Mouse (Mus musculus) adrenal gland, adult 18-20 months (tissue): ENCODE measurements around the gene Sds. TPM values are rescaled to one million over a fixed set of nuclear protein-coding genes. Genes with fewer than 3 reads are reported as not detected.
A peak's percentile ranks its signal among the peaks of the same experiment; 100 is the strongest.

Source experiments
- DNase-seq, 2 experiments: peaks; one replicate each; pipeline ENCODE4 v3.0.0; 2021 to 2022; ENCODE audit warnings: low spot score in 2 of 2
- total RNA-seq, 2 experiments: library from RNA; stranded (reverse); gene quantifications; 1 replicate in 1 of 2; 2 replicates in 1 of 2; pipeline ENCODE4 v1.2.3; 2021

The Sds gene
- total RNA-seq, 2 experiments from 2014 or later: not detected

DNA sequence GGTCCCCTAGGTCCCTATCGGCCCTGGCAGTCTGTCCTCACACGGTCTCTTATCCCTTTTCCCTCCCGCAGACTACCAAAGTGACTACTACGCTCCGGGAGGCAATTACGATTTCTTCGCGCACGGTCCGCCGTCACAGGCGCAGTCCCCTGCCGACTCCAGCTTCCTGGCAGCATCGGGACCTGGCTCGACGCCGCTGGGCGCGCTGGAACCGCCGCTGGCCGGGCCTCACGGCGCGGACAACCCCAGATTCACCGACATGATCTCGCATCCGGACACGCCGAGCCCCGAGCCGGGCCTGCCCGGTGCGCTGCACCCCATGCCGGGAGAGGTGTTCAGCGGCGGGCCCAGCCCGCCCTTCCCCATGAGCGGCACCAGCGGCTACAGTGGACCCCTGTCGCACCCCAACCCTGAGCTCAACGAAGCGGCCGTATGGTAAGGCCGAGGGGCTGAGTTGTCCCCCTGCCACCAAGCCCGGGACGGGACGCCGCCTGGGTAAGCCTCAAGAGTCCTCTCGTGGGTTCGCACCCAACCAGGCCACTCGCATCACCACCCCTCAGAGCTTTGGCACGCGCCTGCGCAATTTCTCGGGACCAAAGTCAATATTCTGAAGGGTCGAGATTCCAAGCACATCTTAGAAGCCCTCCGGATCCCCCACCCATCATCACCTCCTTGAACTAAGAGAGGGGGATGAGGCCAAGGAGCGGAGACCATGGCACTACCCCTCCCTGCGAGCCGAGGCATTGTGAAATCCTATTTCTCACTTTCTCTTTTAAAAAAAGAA is 36.2 kb upstream of the Sds start:
- no peak for DNase-seq

DNA sequence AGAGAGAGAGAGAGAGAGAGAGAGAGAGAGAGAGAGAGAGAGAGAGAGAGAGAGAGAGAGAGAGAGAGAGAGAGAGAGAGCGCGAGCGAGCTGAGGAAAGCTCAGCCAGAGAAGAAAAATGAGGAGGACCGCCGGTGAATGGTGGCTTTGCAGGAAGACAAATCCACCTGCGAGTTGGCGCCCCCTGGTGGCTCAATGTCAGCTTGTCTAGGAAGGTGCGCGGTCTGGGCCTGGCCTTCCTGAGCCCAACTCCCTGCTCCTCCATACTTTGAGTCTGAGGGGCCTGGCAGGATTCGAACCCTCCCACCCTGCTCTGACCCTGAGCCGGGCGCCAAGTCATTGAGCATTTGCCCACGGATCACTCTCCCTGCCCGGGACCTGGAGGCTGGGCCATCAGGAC is 35.6 kb upstream of the Sds start:
- DNase-seq: peak; percentile 91 to 92

DNA sequence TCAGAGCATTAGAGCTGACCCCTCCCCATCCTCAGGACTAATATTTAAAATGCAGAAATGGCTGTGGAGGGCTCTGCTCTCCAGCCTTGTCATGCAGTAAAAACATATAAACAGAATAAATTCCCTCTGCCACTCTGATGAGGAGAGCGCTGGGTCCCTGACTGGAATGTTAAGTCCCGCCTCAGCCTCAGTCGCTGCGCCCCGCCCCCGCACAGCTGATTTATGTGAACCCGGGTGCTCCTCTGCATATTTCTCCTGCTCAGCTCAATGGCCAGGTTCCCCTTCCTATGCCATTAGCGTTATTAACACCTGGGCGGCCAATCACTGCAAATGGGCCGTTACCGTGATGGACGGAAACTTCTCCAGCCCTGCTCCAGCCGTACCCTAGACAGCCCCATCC is 29.0 kb upstream of the Sds start:
- DNase-seq: no peak

DNA sequence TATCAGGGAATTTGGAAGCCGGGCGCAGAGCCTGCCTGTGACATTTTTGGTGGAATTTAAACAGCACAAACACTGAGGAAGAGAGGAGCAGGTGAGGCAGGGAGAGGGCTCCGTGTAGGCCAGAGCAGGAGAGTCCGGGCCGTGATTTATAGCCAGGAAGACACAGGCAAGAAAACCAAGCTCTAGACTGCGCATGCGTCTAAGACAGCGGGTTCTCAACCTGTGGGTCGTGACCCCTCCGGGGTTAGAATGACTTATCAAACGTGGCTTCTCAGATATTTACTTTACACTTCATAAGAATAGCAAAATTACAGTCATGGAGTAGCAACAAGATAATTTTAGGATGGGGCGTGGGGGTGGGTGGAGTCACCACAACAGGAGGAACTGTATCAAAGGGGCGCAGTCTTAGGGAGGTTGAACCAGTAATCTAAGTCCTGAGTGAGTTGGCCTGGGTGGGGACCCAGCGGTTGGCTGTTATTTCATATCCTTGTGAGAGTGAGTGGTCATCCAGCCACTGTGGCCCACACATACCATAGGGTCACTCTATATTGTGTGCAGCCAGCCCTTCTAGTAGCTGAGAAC is 21.5 kb upstream of the Sds start:
- no peak for DNase-seq

DNA sequence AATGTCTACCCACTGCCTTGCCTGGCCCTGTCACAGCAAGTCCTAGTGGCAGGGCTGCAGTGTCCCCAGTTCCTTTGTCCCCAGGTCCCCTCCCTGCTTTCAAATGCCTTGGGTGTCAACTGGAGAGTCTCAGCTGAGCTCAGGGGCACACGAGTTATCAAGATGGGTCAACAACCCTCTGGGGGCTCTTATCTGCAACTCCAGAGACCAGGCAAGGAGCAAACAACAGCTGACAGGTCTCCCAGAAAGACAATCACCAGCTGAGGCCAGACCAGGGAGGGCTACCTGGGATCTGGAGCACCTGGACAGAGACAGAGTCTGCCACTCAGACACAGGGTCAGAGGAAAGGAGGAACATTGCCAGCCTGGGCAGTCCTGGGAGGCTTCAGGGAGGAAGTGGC is 20.1 kb upstream of the Sds start:
- no peak for DNase-seq

DNA sequence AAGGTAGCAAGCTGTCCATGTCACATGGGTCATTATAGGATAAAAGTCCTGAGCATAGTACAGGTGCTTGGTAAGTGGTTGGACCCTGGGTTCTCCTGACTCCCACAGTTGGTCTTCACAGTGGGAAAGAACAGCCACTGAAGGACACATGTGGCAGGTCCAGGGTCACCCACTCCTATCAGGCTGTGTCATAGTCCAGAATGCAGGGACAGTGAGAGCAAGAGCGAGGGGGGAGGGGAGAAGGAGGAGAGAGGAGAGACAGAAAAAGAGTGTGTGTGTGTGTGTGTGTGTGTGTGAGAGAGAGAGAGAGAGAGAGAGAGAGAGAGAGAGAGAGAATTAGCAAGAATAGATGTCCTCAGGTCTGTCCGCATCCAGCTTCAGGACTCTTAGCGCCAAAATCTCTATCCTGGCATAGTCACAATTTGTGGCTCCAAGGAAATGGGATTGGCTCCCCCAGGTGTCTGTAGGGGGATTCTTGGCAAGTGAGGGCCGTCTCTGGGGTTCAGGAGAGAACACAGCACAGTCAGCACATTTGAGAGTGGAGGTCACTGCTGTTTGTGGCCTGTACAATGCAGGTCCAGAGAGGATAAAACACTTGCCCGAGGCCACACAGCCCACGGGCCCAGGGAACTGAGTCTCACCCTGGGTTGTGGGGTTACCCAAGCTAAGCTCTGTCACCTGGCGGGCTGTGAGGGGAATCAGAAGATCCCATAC is 19.3 kb upstream of the Sds start:
- no peak for DNase-seq

DNA sequence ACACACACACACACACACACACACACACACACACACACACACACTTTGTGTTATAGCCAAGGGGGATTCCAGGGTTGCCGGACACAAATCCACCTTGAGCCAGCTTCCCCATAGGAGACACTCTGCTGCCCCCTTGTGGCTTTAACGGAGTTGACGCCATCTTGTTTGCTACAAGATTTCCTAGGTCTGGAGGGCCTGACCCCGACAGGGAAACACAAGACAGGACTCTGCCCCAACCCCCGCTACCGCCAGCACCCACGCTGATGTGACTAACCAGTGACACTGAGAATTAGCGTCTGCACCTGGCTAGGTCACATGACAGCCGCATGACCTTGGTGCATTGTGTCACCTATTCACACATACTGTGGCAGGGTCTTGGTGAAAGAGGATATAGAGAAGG is 18.7 kb upstream of the Sds start:
- peak; percentile 49 to 57 for DNase-seq

DNA sequence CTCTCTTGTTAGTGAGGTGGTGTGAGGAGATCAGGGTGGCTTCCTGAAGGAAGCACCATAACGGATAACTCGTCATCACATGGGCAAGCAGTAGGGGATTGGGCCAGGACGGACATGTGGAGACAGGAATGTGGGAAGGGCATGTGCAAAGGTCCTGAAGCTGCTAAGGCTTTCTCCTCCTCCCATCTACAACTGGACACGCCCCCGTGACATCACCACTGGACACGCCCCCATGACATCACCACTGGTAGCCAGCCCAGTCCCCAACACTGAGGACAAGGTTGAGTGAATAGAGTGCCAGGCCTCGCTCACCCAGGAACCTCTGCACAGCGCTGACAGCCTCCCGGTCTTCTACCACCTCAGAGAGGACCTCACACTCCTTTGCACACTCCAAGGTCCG is 17.2 kb upstream of the Sds start:
- DNase-seq: no peak

DNA sequence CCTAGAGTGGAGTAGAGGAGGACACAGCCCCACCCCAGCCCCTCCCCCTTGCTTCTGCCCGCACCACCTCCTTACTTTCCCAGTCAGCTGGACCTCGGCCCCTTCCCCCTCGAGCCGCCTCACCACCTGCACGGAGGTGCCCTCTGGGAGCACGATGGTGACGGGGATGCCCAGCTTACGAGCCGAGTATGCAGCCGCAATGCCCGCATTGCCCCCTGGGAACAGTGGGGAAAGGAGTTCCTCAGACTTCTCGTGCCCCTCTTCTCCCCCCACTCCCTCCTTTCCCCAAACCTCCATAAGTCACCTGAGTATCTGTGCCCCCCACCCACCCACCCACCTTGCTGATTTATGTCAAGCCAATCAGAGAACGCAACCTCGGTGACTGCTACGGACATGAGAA is 14.4 kb upstream of the Sds start:
- DNase-seq: no peak

DNA sequence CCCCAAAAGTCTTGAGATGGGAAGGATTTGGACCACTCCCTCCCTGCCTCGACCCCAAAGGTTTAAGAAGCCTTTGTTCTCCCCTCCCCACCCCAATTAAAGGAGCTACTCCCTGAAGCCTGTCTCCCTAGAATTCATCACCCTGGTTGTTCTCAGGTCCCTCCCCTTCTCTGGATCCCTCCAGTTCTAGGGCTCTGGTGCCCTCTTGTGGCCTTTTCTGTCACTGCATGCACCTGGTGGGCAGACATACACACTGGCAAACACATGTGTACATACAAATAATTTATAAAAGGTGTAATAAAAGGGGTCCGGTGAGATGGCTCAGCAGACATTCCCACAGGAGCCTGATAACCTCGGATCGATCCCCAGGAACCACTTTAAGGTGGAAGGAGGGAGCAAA is 12.0 kb upstream of the Sds start:
- DNase-seq: no peak

DNA sequence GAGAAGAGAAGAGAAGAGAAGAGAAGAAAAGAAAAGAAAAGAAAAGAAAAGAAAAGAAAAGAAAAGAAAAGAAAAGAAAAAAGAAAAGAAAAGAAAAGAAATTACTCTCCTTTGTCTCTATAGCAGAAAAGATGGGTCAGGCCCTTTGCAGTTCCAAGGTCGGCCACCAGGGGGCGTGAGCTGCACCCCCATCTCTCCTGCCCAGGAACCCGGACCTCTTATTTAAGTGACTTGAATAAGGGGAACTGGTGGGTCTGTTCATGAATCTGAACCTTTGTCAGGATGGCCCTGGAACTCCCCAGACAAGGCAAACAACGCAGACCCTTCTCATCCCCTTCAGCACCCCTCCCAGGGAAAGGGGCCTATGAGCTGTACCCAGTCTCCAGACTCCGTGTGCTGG is 11.3 kb upstream of the Sds start:
- DNase-seq: peak in 1 of 2 experiments; percentile 54

DNA sequence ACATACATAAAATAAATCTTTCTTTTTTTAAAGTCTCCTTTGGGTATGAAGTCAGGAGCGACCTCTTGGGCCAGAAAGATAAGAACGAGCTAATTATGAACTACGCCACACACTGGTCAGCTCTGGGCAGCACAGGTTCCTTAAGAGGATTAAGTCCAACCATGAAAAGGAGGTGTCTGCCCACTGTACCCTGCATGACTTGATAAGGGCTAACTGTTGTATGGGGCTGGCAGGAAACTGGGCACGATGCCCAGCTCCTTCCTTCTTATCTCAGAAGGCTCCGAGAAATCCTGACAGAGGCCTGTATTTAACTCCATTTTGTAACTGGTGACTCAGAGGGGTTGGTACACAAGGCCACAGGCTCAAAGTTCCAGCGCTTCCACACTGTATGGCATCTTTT is 10.5 kb upstream of the Sds start:
- DNase-seq: peak; percentile 55 to 70

DNA sequence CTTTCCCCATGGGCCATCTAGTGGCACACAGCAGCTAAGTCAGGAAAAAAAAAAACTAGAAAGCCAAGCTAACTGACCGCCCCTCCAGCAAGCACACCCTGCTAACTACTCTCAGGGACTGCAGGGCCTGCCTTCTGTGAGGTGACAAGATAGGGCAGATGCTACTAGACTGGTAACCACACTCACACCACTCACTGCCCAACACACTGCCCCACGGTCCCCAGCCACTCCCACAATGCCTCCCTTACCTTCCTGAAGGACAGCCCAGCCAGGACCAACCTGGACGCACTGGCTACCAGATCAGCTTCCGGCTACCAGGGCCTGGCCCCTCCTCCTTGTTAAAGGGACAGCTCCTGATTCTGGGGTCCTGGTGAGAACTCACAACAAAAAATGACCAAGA is 9.3 kb upstream of the Sds start:
- peak in 1 of 2 experiments; percentile 45 for DNase-seq

DNA sequence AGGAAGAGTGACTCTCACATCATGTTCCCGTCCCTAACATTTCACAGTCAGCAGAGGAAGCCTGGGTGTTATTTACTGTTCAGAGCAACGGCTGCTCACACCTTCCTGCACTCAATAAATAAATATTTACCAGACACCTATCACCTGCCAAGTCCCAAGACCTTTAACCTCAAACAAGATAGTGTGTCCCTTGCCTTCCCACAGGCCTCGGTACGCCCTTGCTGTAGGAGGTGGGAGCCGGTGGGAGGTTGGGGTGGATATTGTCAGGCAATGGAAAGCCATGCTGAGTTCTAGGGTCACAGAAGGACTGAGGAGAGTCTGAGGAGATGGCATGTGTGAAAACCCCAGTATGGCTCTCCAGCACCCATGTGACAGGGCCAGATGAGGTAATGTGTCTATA is 8.0 kb upstream of the Sds start:
- no peak for DNase-seq

DNA sequence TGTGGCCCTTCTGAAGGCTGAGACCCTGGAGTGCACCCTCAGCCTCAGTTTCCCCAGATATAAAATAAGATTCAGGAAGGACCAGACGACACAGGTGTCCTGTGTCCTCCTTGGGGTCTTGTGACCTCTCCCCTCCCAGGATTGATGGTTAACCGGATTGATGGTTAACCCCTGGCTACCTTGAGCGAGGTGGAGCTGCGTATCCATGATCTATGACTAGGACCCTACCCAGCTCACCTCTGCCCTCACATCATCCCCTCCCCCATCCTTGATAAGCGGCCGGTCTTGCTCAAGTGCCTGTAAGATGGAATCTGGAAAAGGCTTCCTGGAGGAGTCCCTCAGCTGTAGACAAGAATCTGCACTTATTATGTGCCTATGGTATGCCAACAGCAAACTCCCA is 7.5 kb upstream of the Sds start:
- no peak for DNase-seq

DNA sequence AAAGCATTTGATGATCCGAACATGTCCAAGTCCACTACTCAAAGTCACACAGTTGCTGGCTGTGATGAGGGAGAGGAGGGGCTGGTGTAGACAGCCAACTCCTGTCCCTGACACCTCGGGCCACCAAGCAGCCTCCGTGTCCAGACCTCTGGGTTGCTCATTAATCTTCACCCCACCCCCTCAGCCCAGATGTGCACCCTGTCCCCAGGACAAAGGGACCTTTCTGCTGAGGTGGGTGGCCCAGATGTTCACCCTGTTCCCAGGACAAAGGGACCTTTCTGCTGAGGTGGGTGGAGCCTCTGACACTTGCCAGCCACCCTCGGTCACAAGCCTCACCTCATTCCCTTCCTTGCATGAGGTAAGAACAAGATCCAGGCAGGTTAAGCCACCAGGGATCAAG is 4.8 kb upstream of the Sds start:
- no peak for DNase-seq

DNA sequence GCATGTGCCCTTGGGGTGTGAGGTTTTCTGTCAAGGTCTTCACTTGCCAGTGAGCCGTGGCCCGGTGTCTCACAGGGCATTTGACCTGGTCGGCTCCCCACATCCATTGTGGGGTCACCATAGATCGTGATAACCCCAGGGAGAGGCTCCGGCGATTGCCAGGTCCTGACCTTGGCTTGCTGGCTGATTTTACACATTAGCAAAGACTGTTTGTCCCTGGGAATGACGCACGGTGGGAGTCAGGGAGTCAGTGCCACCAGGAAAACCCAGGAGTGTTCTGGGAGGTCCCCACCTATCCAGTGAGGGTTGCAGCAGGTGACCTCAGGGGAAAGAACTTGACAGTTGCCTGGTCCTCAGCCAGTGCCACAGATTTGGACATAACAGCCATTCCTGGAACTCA is 3.6 kb upstream of the Sds start, which contains the start of gene Sdsl:
Gene Sdsl, minus strand, starts transcription at position 41 of the 400 bp plus-strand sequence.
- no peak for DNase-seq

DNA sequence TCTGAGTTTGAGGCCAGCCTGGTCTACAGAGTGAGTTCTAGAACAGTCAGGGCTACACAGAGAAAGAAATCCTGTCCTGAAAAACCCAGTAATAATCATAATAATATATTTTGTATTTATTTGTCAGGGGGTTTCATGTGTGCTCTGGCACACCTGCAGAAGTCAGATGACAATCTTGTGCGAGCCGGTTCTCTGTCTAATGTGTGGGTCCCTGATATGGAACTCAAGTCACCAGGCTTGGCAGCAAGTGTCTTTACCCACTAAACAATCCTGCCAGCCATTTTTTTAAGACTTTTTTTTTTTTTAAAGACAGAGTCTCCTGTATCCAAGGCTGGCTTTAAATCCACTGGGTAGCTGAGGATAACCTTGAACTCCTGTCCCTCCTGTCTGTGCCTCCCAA is 3.0 kb upstream of the Sds start:
- DNase-seq: no peak

DNA sequence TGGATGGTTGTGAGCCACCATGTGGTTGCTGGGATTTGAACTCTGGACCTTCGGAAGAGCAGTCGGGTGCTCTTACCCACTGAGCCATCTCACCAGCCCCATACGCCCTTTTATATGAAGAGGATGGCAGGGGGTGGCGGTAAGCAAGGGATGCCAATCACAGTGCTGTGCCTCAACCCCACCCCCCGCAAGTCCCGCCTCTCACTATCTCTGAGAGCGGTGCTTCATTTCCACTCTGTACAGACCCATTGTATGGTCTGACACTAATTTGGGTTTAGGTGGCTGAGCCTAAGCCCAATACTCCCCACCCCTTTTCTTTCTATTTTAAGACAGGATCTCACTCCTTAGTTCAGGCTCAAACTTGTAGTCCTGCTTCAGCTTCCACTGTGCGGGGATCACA is 465 bp upstream of the Sds start:
- no peak for DNase-seq

DNA sequence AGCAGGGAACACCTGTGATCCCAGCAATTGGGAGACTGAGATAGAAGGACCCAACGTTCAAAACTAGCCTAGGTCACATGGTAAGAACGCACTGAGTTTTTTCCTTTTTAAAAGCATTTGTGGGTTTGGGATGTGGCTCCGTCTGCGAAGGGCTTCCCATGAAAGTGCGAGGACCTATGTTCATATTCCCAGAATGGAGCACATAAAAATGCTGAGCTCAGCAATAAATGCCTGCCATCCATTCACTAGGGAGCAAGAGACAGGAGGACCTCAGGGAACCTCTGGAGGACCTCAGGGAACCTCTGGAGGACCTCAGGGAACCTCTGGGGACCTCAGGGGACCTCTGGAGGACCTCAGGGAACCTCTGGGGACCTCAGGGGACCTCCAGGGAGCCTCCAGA is 1.7 kb downstream of the Sds start:
- DNase-seq: no peak

DNA sequence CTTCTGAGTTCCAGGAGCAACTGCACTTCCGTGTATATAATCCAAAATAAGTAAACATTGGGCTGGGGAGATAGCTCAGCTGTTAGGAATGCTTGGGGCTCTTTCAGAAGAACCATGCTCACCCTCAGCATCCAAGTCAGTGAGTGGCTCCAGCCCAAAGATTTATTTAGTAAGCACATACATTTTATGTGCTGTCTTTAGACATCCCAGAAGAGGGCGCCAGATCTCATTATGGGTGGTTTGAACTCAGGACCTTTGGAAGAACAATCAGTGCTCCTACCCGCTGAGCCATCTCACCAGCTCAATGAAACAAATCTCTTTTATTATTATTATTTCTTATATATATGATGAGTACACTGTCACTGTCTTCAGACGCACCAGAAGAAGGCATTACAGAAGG is 3.2 kb downstream of the Sds start:
- no peak for DNase-seq

DNA sequence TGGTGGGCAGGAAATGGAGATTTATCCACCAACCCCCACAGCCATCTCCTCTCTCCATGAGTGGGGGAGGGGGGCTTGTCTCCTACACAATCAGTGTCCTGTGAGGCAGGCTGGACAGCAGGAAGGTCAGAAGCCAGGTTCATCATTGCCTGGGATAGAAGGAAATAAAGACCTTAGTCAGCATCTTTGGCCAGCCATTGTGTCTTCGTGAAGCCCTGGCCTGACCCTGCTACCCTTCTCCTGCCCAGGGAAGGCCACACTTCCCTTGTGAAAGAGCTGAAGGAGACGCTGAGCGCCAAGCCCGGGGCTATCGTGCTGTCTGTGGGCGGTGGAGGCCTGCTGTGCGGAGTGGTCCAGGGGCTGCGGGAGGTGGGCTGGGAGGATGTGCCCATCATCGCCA is 4.9 kb downstream of the Sds start:
- no peak for DNase-seq
